Mouse (Mus musculus): ENCODE results near the gene Mapk3.

DNA sequence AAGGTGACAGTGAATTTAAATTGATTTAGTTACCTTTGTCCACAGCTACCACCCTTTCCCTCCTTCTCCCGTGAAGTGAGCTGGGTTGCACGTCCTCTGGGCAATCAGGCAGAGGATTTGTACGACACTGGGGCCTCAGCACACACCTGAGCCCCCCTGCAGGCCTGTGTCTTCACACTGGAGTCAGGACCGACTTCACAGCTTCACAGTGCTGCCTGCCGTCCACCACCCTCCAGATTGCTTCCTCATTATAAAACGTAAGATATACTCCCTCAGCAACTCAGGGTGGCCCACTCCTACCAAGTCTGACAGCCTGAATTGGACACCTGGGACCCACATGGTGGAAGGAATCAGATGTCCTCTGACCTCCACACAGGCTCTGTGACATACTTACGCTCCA lies 862 bp upstream of the Mapk3 start:
- TF ChIP-seq CTCF (IDR thresholded peaks at IDR 0.05; ENCODE audit: insufficient read depth, low read length): no peak
- TF ChIP-seq POLR2A (IDR thresholded peaks at IDR 0.05; ENCODE audit: borderline replicate concordance, extremely low read depth, low read depth, low read length): no peak

All from lung, adult 2 months (tissue).